Mouse (Mus musculus) thymus, postnatal 10 days (tissue): Measurements from ENCODE around the gene Med22.

Experiments
- DNase-seq, 2 experiments: peaks; one replicate each; pipeline ENCODE4 v3.0.0; 2021; ENCODE audit warnings: low spot score in 2 of 2

Med22 gene

GRCm38 (mm10) chr2:26870666-26871065 is 39.8 kb downstream of the Med22 start:
- DNase-seq: no peak

- DNase-seq: no peak
Measured at GRCm38 (mm10) chr2:26864879-26865278, 45.6 kb downstream of the Med22 start, which contains the start of gene Abo. Gene Abo (minus strand): TSS chr2:26864979.

GRCm38 (mm10) chr2:26862856-26863255 is 47.6 kb downstream of the Med22 start:
- DNase-seq: no peak
